Mouse (Mus musculus): ENCODE data around the gene Exosc7.

The Exosc7 gene

DNA sequence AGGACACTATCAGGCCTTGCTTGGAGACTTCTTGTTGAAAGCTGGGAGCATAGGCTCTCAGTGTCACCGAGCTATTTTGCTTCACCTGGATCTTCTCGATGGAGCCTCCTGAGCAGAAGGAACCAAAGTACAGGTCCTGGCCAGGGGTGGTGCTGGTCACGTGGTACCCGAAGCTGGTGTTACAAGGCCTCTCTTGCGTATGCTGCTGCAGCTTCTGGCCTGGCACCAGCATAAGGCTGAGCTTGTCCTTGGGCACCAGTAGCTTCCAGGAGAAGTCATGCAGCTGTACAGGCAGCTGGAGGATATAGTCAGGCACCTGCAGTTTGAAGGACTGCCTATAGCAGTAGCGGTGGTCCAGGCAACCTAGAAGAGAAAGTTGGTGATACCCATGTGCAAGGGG, 67.0 kb downstream of the Exosc7 start:
- in situ Hi-C loops (cut with MboI; ENCODE audit: low sequenced_read_pairs): no loop called here

DNA sequence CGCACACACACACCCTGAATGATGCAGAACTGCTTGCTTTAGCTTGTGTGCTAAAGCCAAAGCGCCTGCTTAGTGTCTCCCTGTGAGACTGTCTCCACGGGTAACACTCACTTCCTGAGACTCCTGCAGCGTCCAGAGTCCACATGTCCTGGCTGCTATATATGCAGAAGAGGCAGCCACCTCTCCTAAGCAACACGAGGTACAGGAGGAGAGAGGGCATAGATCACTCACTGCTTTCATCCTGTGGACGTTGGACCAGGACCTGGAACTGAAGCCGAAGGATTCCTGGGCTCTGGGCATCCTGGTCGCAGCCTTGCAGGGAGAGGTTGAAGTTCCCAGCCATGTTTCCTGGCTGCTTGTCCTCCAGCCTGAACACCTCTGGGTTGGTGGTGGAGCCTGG, 70.2 kb downstream of the Exosc7 start:
- in situ Hi-C loops (cut with MboI; ENCODE audit: low sequenced_read_pairs): no loop called here

- in situ Hi-C loops (cut with MboI; ENCODE audit: low sequenced_read_pairs): no loop called here
Observed at GRCm38 (mm10) chr9:123185546-123185945, 72.5 kb downstream of the Exosc7 start.

Data from CH12F3 (cell line).